Mouse (Mus musculus): ENCODE results near the gene Lgmn. TPM values are rescaled to one million over a fixed set of nuclear protein-coding genes. Genes with fewer than 3 reads are reported as not detected.

The Lgmn gene
- polyA plus RNA-seq, 1 experiment from 2014 or later: 141 TPM

DNA sequence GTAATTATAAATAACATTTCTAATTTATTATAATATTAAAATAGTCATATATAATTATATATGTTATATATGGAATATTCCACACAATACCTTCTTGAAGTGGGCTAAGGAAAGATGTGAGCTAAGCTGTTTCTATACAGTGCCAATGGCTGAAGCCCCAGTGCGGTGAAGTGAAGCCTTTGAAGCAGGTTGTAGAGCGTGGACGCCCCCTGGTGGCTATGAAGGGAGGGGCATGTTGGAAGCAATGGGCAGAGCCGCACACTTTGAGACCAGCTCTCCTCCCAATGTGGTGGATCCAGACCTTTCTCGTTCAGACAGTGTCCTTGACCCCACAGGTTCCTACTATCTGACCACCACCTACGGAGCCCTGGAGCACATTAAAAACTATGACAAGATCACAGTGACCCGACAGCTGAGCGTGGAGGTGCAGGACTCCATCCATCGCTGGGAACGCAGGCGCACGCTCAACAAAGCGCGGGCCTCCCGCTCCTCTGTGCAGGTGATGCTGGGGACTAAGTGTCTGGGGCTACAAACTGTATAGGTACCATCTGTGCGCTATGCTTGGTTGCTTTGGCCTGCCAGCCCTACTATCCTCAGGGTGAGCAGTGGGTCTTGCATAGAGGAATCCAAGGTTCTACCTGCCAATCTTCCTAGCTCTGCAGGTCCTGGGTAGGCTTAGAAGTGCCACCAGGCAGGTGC is 52.2 kb downstream of the Lgmn start:
- no peak overlapping the region; the same call in 1 of the 2 replicates for H3K9ac ChIP-seq (ENCODE audit: low read depth, low read length)
- H3K4me2 ChIP-seq (ENCODE audit: low read length): no peak overlapping the region
- H3K27me3 ChIP-seq (replicated peaks; ENCODE audit: control insufficient read depth, insufficient read depth, low read length): no peaks in the 10 kb centered on the region
- H3K27ac ChIP-seq (ENCODE audit: low read depth, low read length): no peak overlapping the region
- 55% methylated on average over 16 of the region's 16 CpGs for WGBS
- no peaks in the 10 kb centered on the region for H3K4me1 ChIP-seq (ENCODE audit: control insufficient read depth, insufficient read depth, low read depth, low read length)
- peak; percentile 89 for ATAC-seq
- no peaks in the 10 kb centered on the region for H3K36me3 ChIP-seq (ENCODE audit: control insufficient read depth, insufficient read depth, low read length)
- no peak overlapping the region for H3K4me3 ChIP-seq (ENCODE audit: low read length)
- no peaks in the 10 kb centered on the region for H3K9me3 ChIP-seq (ENCODE audit: control insufficient read depth, low read length)

GRCm38 (mm10) chr12:102384819-102385218 is 54.8 kb downstream of the Lgmn start:
- Histone ChIP-seq H3K27me3 (replicated peaks; ENCODE audit: control insufficient read depth, insufficient read depth, low read length) (no peaks in the 10 kb centered on the region), H3K4me1 (ENCODE audit: control insufficient read depth, insufficient read depth, low read depth, low read length) (no peaks in the 10 kb centered on the region), H3K27ac (ENCODE audit: low read depth, low read length) (no peak overlapping the region), H3K9me3 (ENCODE audit: control insufficient read depth, low read length) (no peaks in the 10 kb centered on the region), H3K9ac (ENCODE audit: low read depth, low read length) (no peak overlapping the region), H3K4me3 (ENCODE audit: low read length) (no peak overlapping the region), H3K36me3 (ENCODE audit: control insufficient read depth, insufficient read depth, low read length) (no peaks in the 10 kb centered on the region), H3K4me2 (ENCODE audit: low read length) (no peak overlapping the region)
- ATAC-seq: peak; percentile 49
- WGBS: 32% methylated on average over 3 of the region's 3 CpGs

GRCm38 (mm10) chr12:102383288-102383687 is 56.3 kb downstream of the Lgmn start:
- Histone ChIP-seq H3K9ac (ENCODE audit: low read depth, low read length) (no peak overlapping the region), H3K4me1 (ENCODE audit: control insufficient read depth, insufficient read depth, low read depth, low read length) (no peaks in the 10 kb centered on the region), H3K27ac (ENCODE audit: low read depth, low read length) (no peak overlapping the region), H3K36me3 (ENCODE audit: control insufficient read depth, insufficient read depth, low read length) (no peaks in the 10 kb centered on the region), H3K4me2 (ENCODE audit: low read length) (no peak overlapping the region), H3K4me3 (ENCODE audit: low read length) (no peak overlapping the region), H3K9me3 (ENCODE audit: control insufficient read depth, low read length) (no peaks in the 10 kb centered on the region), H3K27me3 (replicated peaks; ENCODE audit: control insufficient read depth, insufficient read depth, low read length) (no peaks in the 10 kb centered on the region)
- ATAC-seq: no peak
- 91% methylated on average over 9 of the region's 9 CpGs for WGBS

- 86% methylated on average over 8 of the region's 8 CpGs for WGBS
- Histone ChIP-seq H3K27ac (ENCODE audit: low read depth, low read length) (no peak overlapping the region), H3K36me3 (ENCODE audit: control insufficient read depth, insufficient read depth, low read length) (no peaks in the 10 kb centered on the region), H3K27me3 (replicated peaks; ENCODE audit: control insufficient read depth, insufficient read depth, low read length) (no peaks in the 10 kb centered on the region), H3K9ac (ENCODE audit: low read depth, low read length) (no peak overlapping the region), H3K4me3 (ENCODE audit: low read length) (no peak overlapping the region), H3K9me3 (ENCODE audit: control insufficient read depth, low read length) (no peaks in the 10 kb centered on the region), H3K4me2 (ENCODE audit: low read length) (no peak overlapping the region), H3K4me1 (ENCODE audit: control insufficient read depth, insufficient read depth, low read depth, low read length) (no peaks in the 10 kb centered on the region)
- ATAC-seq: no peak
These were observed 57.4 kb downstream of the Lgmn start for GRCm38 (mm10) chr12:102382180-102382579.

- Histone ChIP-seq H3K27me3 (replicated peaks; ENCODE audit: control insufficient read depth, insufficient read depth, low read length) (no peaks in the 10 kb centered on the region), H3K27ac (ENCODE audit: low read depth, low read length) (no peak overlapping the region), H3K4me2 (ENCODE audit: low read length) (no peak overlapping the region), H3K4me1 (ENCODE audit: control insufficient read depth, insufficient read depth, low read depth, low read length) (no peaks in the 10 kb centered on the region), H3K4me3 (ENCODE audit: low read length) (no peak overlapping the region), H3K9me3 (ENCODE audit: control insufficient read depth, low read length) (no peaks in the 10 kb centered on the region), H3K9ac (ENCODE audit: low read depth, low read length) (no peak overlapping the region), H3K36me3 (ENCODE audit: control insufficient read depth, insufficient read depth, low read length) (no peaks in the 10 kb centered on the region)
- WGBS: 85% methylated on average over 3 of the region's 3 CpGs
- ATAC-seq: no peak
These were observed 67.3 kb downstream of the Lgmn start for GRCm38 (mm10) chr12:102372322-102372721.

DNA sequence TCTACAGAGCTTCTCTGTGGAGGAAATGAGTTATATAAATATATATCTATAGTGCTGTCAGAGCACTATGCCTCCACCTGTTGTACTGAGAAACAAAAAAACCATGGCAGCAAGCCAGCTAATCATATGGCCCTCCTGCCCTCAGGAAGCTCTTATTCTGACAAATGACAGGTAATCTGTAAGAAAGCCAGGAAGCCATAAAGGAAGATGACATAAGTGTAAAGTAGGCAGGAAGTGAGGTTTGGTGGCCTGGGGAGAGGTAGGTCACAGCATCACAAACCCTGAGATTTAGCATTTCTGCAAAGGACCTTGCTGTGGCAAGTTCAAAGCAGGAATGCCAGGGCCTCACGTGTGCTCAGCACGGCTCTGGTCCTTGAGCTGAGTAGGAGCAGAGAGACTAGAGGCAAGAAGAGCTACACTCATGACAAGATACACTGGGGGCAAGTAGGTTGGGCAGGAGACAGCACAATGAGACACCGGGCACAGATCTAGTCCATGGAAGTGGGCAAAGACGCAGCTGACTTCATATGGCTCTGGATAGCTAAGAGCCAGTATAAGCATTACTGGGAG is 68.6 kb downstream of the Lgmn start:
- H3K4me1 ChIP-seq (ENCODE audit: control insufficient read depth, insufficient read depth, low read depth, low read length): no peaks in the 10 kb centered on the region
- H3K9me3 ChIP-seq (ENCODE audit: control insufficient read depth, low read length): no peaks in the 10 kb centered on the region
- no peak overlapping the region for H3K9ac ChIP-seq (ENCODE audit: low read depth, low read length)
- H3K27ac ChIP-seq (ENCODE audit: low read depth, low read length): no peak overlapping the region
- no peak overlapping the region for H3K4me2 ChIP-seq (ENCODE audit: low read length)
- WGBS: 93% methylated on average over 4 of the region's 4 CpGs
- H3K36me3 ChIP-seq (ENCODE audit: control insufficient read depth, insufficient read depth, low read length): no peaks in the 10 kb centered on the region
- ATAC-seq: no peak
- no peak overlapping the region for H3K4me3 ChIP-seq (ENCODE audit: low read length)
- no peaks in the 10 kb centered on the region for H3K27me3 ChIP-seq (replicated peaks; ENCODE audit: control insufficient read depth, insufficient read depth, low read length)

DNA sequence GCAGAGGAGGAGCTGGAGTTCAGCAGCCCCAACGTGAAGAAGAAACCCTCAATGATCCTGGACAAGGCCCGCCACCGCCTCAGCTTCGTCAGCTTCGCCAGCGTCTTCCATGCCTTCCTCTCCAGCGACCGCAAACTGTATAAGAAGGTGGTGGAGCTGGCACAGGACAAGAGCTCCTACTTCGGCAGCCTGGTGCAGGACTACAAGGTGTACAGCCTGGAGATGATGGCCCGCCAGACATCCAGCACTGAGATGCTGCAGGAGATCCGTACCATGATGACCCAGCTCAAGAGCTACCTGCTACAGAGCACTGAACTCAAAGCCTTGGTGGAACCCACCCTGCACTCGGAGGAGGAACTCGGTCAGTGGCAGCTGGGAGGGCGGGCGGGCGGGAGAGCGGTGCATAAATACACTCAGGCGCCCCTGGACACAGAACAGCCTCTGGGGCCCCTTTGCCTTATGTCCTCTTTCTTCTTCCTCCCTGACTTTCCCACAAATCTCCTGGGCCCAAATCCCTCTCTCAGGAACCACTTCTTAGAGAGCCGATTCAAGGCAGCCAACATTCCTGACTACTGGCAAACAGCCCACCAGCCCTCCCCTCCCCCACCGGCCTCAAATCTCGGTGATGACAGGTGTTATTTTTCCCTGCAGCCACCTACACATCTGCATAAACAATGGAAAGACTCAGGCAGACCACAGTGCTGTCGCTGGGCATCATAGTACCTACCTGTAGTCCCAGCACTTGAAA is 70.0 kb downstream of the Lgmn start:
- Histone ChIP-seq H3K36me3 (ENCODE audit: control insufficient read depth, insufficient read depth, low read length) (no peaks in the 10 kb centered on the region), H3K9ac (ENCODE audit: low read depth, low read length) (no peak overlapping the region), H3K27me3 (replicated peaks; ENCODE audit: control insufficient read depth, insufficient read depth, low read length) (no peaks in the 10 kb centered on the region), H3K4me1 (ENCODE audit: control insufficient read depth, insufficient read depth, low read depth, low read length) (no peaks in the 10 kb centered on the region), H3K9me3 (ENCODE audit: control insufficient read depth, low read length) (no peaks in the 10 kb centered on the region), H3K4me2 (ENCODE audit: low read length) (no peak overlapping the region), H3K27ac (ENCODE audit: low read depth, low read length) (no peak overlapping the region), H3K4me3 (ENCODE audit: low read length) (no peak overlapping the region)
- 83% methylated on average over 22 of the region's 22 CpGs for WGBS
- ATAC-seq: no peak

DNA sequence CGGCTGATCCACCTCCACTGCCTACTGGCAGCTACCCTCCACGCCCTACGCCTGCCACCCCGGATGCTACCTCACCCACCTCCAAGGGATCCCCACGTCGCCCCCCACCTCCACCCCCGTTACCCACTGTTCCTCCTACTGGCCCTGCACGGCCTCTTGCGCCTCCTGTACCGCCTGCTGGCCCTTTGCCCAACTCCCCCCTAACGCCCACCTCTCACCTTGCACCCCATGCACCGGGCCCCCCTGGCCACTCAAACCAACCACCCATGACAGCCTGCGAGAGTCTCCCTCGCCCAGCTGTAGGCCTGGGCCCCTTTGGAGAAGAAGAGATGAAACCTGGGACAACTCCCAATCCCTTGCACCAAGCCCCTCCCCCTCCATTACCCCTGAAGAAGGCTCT is 71.1 kb downstream of the Lgmn start:
- Histone ChIP-seq H3K36me3 (ENCODE audit: control insufficient read depth, insufficient read depth, low read length) (no peaks in the 10 kb centered on the region), H3K4me1 (ENCODE audit: control insufficient read depth, insufficient read depth, low read depth, low read length) (no peaks in the 10 kb centered on the region), H3K27ac (ENCODE audit: low read depth, low read length) (no peak overlapping the region), H3K27me3 (replicated peaks; ENCODE audit: control insufficient read depth, insufficient read depth, low read length) (no peaks in the 10 kb centered on the region), H3K4me3 (ENCODE audit: low read length) (no peak overlapping the region), H3K4me2 (ENCODE audit: low read length) (no peak overlapping the region), H3K9ac (ENCODE audit: low read depth, low read length) (no peak overlapping the region), H3K9me3 (ENCODE audit: control insufficient read depth, low read length) (no peaks in the 10 kb centered on the region)
- 81% methylated on average over 14 of the region's 14 CpGs for WGBS
- ATAC-seq: no peak

DNA sequence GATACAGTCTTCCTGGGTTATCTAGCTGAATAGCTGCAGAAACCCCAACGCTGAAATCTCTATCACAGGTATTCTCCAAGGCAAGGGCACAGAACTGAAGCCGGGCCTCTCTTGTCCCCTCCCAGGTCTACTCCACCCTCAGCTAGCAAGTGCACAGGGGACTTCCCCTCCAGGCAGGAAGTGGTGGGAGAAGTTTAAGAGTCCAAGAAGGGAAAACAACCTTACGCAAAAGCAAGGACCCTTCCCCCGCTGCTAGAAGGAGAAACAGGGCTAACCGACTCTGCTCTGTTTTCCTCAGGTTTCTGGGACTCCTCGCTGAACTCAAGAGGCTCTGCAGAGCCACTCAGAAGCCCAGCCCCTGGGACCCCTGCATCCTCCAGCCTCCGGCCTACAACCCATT is 71.5 kb downstream of the Lgmn start:
- WGBS: 82% methylated on average over 7 of the region's 7 CpGs
- Histone ChIP-seq H3K4me1 (ENCODE audit: control insufficient read depth, insufficient read depth, low read depth, low read length) (no peaks in the 10 kb centered on the region), H3K9ac (ENCODE audit: low read depth, low read length) (no peak overlapping the region), H3K27ac (ENCODE audit: low read depth, low read length) (no peak overlapping the region), H3K4me3 (ENCODE audit: low read length) (no peak overlapping the region), H3K27me3 (replicated peaks; ENCODE audit: control insufficient read depth, insufficient read depth, low read length) (no peaks in the 10 kb centered on the region), H3K36me3 (ENCODE audit: control insufficient read depth, insufficient read depth, low read length) (no peaks in the 10 kb centered on the region), H3K4me2 (ENCODE audit: low read length) (no peak overlapping the region), H3K9me3 (ENCODE audit: control insufficient read depth, low read length) (no peaks in the 10 kb centered on the region)
- no peak for ATAC-seq
